Mouse (Mus musculus) MEL (cell line): ENCODE data around the gene Smpdl3a. TPM values are rescaled to one million over a fixed set of nuclear protein-coding genes. Genes with fewer than 3 reads are reported as not detected.

ENCODE experiments used
- DNase-seq: peaks from one replicate; pipeline ENCODE4 v3.0.0; 2011; ENCODE audit warnings: low read depth, low spot score
- H3K27ac ChIP-seq: 2 replicates; pipeline ENCODE4 v1.5.1; 2012; ENCODE audit warnings: low read depth, mild to moderate bottlenecking, control low read depth, low read length, moderate library complexity; ENCODE audit not compliant: control insufficient read depth
- H3K27me3 ChIP-seq, 2 experiments: fragments of 150-350 bp in 1 of 2; sonication (generic) in 1 of 2; 2 replicates each; pipeline ENCODE4 v1.6.1; 2012; ENCODE audit warnings: low read length in 2 of 2, mild to moderate bottlenecking in 2 of 2, improper control_type of control experiment in 1 of 2, moderate library complexity in 1 of 2; ENCODE audit not compliant: insufficient read depth in 2 of 2, control insufficient read depth in 1 of 2
- H3K36me3 ChIP-seq, 2 experiments: 2 replicates each; pipeline ENCODE4 v1.6.1; 2012 to 2014; ENCODE audit warnings: low read length in 2 of 2, improper control_type of control experiment in 1 of 2, inconsistent platforms in 1 of 2, mild to moderate bottlenecking in 1 of 2; ENCODE audit not compliant: insufficient read depth in 2 of 2, control insufficient read depth in 1 of 2
- H3K4me1 ChIP-seq, 2 experiments: fragments of 150-350 bp in 1 of 2; sonication (generic) in 1 of 2; 2 replicates each; pipeline ENCODE4 v1.6.1; 2012; ENCODE audit warnings: low read length in 2 of 2, improper control_type of control experiment in 1 of 2, mild to moderate bottlenecking in 1 of 2; ENCODE audit not compliant: insufficient read depth in 2 of 2, control insufficient read depth in 1 of 2
- H3K4me3 ChIP-seq, 2 experiments: fragments of 150-350 bp in 1 of 2; sonication (generic) in 1 of 2; 2 replicates each; pipeline ENCODE4 v1.5.1; 2012; ENCODE audit warnings: low read depth in 2 of 2, low read length in 2 of 2, mild to moderate bottlenecking in 2 of 2, moderate library complexity in 2 of 2, control low read depth in 1 of 2, improper control_type of control experiment in 1 of 2; ENCODE audit not compliant: control insufficient read depth in 1 of 2, insufficient read depth in 1 of 2
- H3K79me2 ChIP-seq: 2 replicates; pipeline ENCODE4 v1.6.1; 2012; ENCODE audit warnings: mild to moderate bottlenecking, low read length, moderate library complexity; ENCODE audit not compliant: control insufficient read depth, poor library complexity, insufficient read depth
- H3K9ac ChIP-seq: 2 replicates; pipeline ENCODE4 v1.6.1; 2012; ENCODE audit warnings: low read depth, mild to moderate bottlenecking, control low read depth, low read length, moderate library complexity; ENCODE audit not compliant: control insufficient read depth, poor library complexity, severe bottlenecking
- H3K9me3 ChIP-seq: fragments of 150-350 bp; sonication (generic); replicated peaks from 2 replicates; pipeline ENCODE4 v1.6.1; 2012; ENCODE audit warnings: mild to moderate bottlenecking, low read length, improper control_type of control experiment, moderate library complexity; ENCODE audit not compliant: insufficient read depth
- BHLHE40 ChIP-seq: IDR thresholded peaks from 2 replicates; pipeline ENCODE4 v1.6.1; 2012; ENCODE audit warnings: low read depth, mild to moderate bottlenecking, inconsistent platforms, low read length, improper control_type of control experiment, borderline replicate concordance
- E2F4 ChIP-seq: IDR thresholded peaks from 2 replicates; pipeline ENCODE4 v1.6.1; 2011; ENCODE audit warnings: low read depth, low read length, improper control_type of control experiment, borderline replicate concordance
- ELF1 ChIP-seq: IDR thresholded peaks from 2 replicates; pipeline ENCODE4 v1.6.1; 2014; ENCODE audit warnings: low read depth, mild to moderate bottlenecking, inconsistent platforms, low read length, improper control_type of control experiment, moderate library complexity
- EP300 ChIP-seq, 2 experiments: IDR thresholded peaks; 2 replicates each; pipeline ENCODE4 v1.6.1; 2011; ENCODE audit warnings: improper control_type of control experiment in 2 of 2, low read length in 2 of 2, low read depth in 1 of 2, mild to moderate bottlenecking in 1 of 2
- ETS1 ChIP-seq: IDR thresholded peaks from 2 replicates; pipeline ENCODE4 v1.6.1; 2012; ENCODE audit warnings: low read depth, mild to moderate bottlenecking, inconsistent platforms, low read length, improper control_type of control experiment, moderate library complexity
- GATA1 ChIP-seq: IDR thresholded peaks from 2 replicates; pipeline ENCODE4 v1.6.1; 2011; ENCODE audit warnings: low read depth, low read length, improper control_type of control experiment
- HCFC1 ChIP-seq: IDR thresholded peaks from 2 replicates; pipeline ENCODE4 v1.6.1; 2012; ENCODE audit warnings: low read depth, mild to moderate bottlenecking, inconsistent platforms, low read length, improper control_type of control experiment, moderate library complexity
- JUND ChIP-seq: IDR thresholded peaks from 2 replicates; pipeline ENCODE4 v1.6.1; 2011; ENCODE audit warnings: low read depth, mild to moderate bottlenecking, improper control_type of control experiment, low read length
- MAFK ChIP-seq: IDR thresholded peaks from 2 replicates; pipeline ENCODE4 v1.6.1; 2011; ENCODE audit warnings: low read depth, mild to moderate bottlenecking, low read length, improper control_type of control experiment, borderline replicate concordance
- MAX ChIP-seq: IDR thresholded peaks from 2 replicates; pipeline ENCODE4 v1.6.1; 2011; ENCODE audit warnings: low read length, improper control_type of control experiment
- MEF2A ChIP-seq: IDR thresholded peaks from 2 replicates; pipeline ENCODE4 v1.6.1; 2014; ENCODE audit warnings: low read depth, mild to moderate bottlenecking, inconsistent platforms, low read length, improper control_type of control experiment; ENCODE audit not compliant: poor library complexity, insufficient replicate concordance, severe bottlenecking; ENCODE audit errors: extremely low read depth
- MXI1 ChIP-seq: IDR thresholded peaks from 2 replicates; pipeline ENCODE4 v1.6.1; 2011; ENCODE audit warnings: mild to moderate bottlenecking, low read depth, low read length, improper control_type of control experiment
- MYB ChIP-seq: IDR thresholded peaks from 2 replicates; pipeline ENCODE4 v1.6.1; 2011; ENCODE audit warnings: mild to moderate bottlenecking, low read depth, low read length, improper control_type of control experiment
- NRF1 ChIP-seq: IDR thresholded peaks from 2 replicates; pipeline ENCODE4 v1.6.1; 2014; ENCODE audit warnings: low read depth, mild to moderate bottlenecking, inconsistent platforms, low read length, improper control_type of control experiment, moderate library complexity; ENCODE audit not compliant: poor library complexity, insufficient read depth, severe bottlenecking
- POLR2A ChIP-seq, 2 experiments: IDR thresholded peaks; 2 replicates each; pipeline ENCODE4 v1.6.1; 2011 to 2012; ENCODE audit warnings: low read length in 2 of 2, mild to moderate bottlenecking in 2 of 2, control low read depth in 1 of 2, improper control_type of control experiment in 1 of 2, low read depth in 1 of 2, moderate library complexity in 1 of 2; ENCODE audit not compliant: control insufficient read depth in 1 of 2, insufficient read depth in 1 of 2, poor library complexity in 1 of 2
- POLR2AphosphoS2 ChIP-seq: IDR thresholded peaks from 2 replicates; pipeline ENCODE4 v1.6.1; 2011; ENCODE audit warnings: low read length, improper control_type of control experiment
- RAD21 ChIP-seq: IDR thresholded peaks from 2 replicates; pipeline ENCODE4 v1.6.1; 2011; ENCODE audit warnings: mild to moderate bottlenecking, low read depth, low read length, improper control_type of control experiment
- SIN3A ChIP-seq: IDR thresholded peaks from 2 replicates; pipeline ENCODE4 v1.6.1; 2012; ENCODE audit warnings: low read length, improper control_type of control experiment, inconsistent platforms
- SMC3 ChIP-seq: IDR thresholded peaks from 2 replicates; pipeline ENCODE4 v1.6.1; 2011; ENCODE audit warnings: low read depth, low read length, improper control_type of control experiment
- TAL1 ChIP-seq: IDR thresholded peaks from 2 replicates; pipeline ENCODE4 v1.6.1; 2012; ENCODE audit warnings: mild to moderate bottlenecking, inconsistent platforms, low read length, moderate library complexity, mixed read lengths
- TCF12 ChIP-seq: IDR thresholded peaks from 2 replicates; pipeline ENCODE4 v1.6.1; 2014; ENCODE audit warnings: low read depth, mild to moderate bottlenecking, inconsistent platforms, low read length, improper control_type of control experiment, moderate library complexity
- UBTF ChIP-seq: IDR thresholded peaks from 2 replicates; pipeline ENCODE4 v1.6.1; 2012; ENCODE audit warnings: low read depth, mild to moderate bottlenecking, inconsistent platforms, low read length, improper control_type of control experiment, moderate library complexity, borderline replicate concordance; ENCODE audit not compliant: insufficient read depth
- USF2 ChIP-seq, 2 experiments: IDR thresholded peaks; 2 replicates each; pipeline ENCODE4 v1.6.1; 2011 to 2012; ENCODE audit warnings: improper control_type of control experiment in 2 of 2, low read length in 2 of 2, borderline replicate concordance in 1 of 2, inconsistent platforms in 1 of 2, low read depth in 1 of 2, mild to moderate bottlenecking in 1 of 2; ENCODE audit not compliant: insufficient read depth in 1 of 2
- ZC3H11A ChIP-seq: IDR thresholded peaks from 2 replicates; pipeline ENCODE4 v1.6.1; 2012; ENCODE audit warnings: low read depth, mild to moderate bottlenecking, inconsistent platforms, low read length, improper control_type of control experiment
- ZKSCAN1 ChIP-seq: IDR thresholded peaks from 2 replicates; pipeline ENCODE4 v1.6.1; 2012; ENCODE audit warnings: low read depth, mild to moderate bottlenecking, inconsistent platforms, low read length, improper control_type of control experiment, moderate library complexity
- ZMIZ1 ChIP-seq: IDR thresholded peaks from 2 replicates; pipeline ENCODE4 v1.6.1; 2012; ENCODE audit warnings: low read depth, mild to moderate bottlenecking, inconsistent platforms, low read length, improper control_type of control experiment, moderate library complexity
- ZNF384 ChIP-seq: IDR thresholded peaks from 2 replicates; pipeline ENCODE4 v1.6.1; 2012; ENCODE audit warnings: low read depth, mild to moderate bottlenecking, inconsistent platforms, low read length, improper control_type of control experiment
- polyA plus RNA-seq, 2 experiments: library from polyadenylated mRNA; stranded (reverse) in 1 of 2; unstranded in 1 of 2; fragments of >175 nt in 1 of 2; fragments of >200 nt in 1 of 2; gene quantifications; 2 replicates each; pipeline versions ENCODE4 v1.2.1 to v1.2.4; 2012; ENCODE audit warnings: low replicate concordance in 2 of 2, low read depth in 1 of 2; ENCODE audit not compliant: insufficient read length in 2 of 2, insufficient read depth in 1 of 2, missing spikeins in 1 of 2
- total RNA-seq: library from RNA; depleted of rRNA; stranded (reverse); fragments of 300-350 nt; gene quantifications from 2 replicates; pipeline ENCODE4 v1.2.3, GENCODE M21; 2012

Gene Smpdl3a
- total and polyA plus RNA-seq, 3 experiments = 0.04 TPM; not detected in 2

DNA sequence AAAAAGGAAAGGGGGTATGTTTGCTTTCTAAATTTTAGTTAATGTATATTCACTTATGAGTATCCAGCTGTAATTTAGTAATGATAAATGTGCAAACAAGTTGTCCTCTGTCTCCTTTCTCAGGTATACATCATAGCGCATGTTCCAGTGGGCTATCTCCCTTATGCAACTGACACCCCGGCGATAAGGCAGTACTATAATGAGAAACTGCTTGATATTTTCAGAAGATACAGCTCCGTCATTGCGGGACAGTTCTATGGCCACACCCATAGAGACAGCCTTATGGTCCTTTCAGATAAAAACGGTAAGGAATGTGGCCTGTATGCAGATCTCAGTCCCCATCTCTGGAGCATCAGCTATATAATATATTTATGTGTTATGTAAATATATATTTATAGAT, 13.6 kb downstream of the Smpdl3a start:
- no peaks in the 10 kb centered on the region for H3K27me3 ChIP-seq
- no peak overlapping the region for H3K4me3 ChIP-seq
- H3K79me2 ChIP-seq = no peaks in the 10 kb centered on the region
- H3K36me3 ChIP-seq = peaks cover 0 to 5% of the 10 kb centered on the region in 2 experiments; a peak in 2 of 4 replicates
- H3K9me3 ChIP-seq = no peaks in the 10 kb centered on the region
- peak; percentile 20 for DNase-seq
- H3K9ac ChIP-seq = no peak overlapping the region
- no peak overlapping the region for H3K27ac ChIP-seq
- H3K4me1 ChIP-seq = peaks cover 0 to 5% of the 10 kb centered on the region in 2 experiments; a peak in 3 of 4 replicates
- no peak for TF ChIP-seq BHLHE40
- TF ChIP-seq SIN3A = peak; percentile 20; the same call in 1 of the 2 replicates
- peak; percentile 83 for TF ChIP-seq TCF12
- TF ChIP-seq GATA1 = peak; percentile 47
- TF ChIP-seq NRF1 = peak; percentile 61
- TF ChIP-seq EP300 (IDR thresholded peaks at IDR 0.05; ENCODE audit: low read depth in 1 of 2, low read length in 2 of 2) = peak in 1 of 2 experiments; percentile 74; a peak in 2 of 4 replicates
- TF ChIP-seq ETS1 = peak; percentile 70
- TF ChIP-seq SMC3 = no peak
- TF ChIP-seq MEF2A = 0 out of 2 replicates have a peak, but pooled peaks have one; percentile 41

DNA sequence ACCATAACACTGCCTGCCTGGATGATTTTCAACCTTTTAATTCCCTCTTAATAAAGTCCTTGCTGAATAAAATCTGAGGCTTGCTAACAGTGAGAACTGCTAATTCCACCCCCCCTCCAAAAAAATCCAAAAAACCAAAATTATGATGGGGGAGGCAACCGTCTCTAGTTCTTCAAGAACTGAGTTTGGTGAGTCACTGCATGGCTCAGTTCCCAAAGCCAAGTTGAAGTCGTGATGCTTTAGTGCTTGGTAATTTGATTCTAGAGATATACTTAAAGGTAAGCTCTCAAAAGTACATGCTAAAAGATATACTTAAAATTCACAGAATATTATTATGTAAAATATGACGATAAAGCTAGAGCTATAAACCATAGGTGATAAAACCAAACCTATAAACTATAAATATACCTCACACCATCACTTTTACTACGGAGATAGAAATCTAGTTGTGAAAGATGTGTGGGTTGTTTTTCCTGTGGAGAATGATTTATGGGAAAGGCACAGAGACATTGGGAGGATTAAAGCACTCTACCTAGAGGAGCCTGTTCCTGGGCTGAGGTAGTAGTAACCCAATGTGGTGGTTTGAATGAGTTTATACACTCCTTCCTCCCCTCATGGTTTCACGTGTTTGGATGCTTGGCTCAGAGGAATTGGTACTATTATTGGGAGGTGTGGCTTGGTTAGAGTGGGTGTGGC, 18.2 kb downstream of the Smpdl3a start:
- no peak for DNase-seq
- TF ChIP-seq ELF1 (no peak), ZC3H11A (no peak), MAFK (no peak), HCFC1 (no peak), TAL1 (no peak), NRF1 (no peak), JUND (no peak), MAX (no peak), E2F4 (no peak), POLR2AphosphoS2 (no peak), MYB (no peak), UBTF (no peak), MXI1 (no peak), ZNF384 (no peak), ZMIZ1 (no peak), POLR2A (IDR thresholded peaks at IDR 0.05; ENCODE audit: control insufficient read depth in 1 of 2, insufficient read depth in 1 of 2, low read depth in 1 of 2, low read length in 2 of 2, poor library complexity in 1 of 2) (no peak), ZKSCAN1 (no peak), USF2 (IDR thresholded peaks at IDR 0.05; ENCODE audit: borderline replicate concordance in 1 of 2, insufficient read depth in 1 of 2, low read depth in 1 of 2, low read length in 2 of 2) (no peak), EP300 (IDR thresholded peaks at IDR 0.05; ENCODE audit: low read depth in 1 of 2, low read length in 2 of 2) (no peak), RAD21 (no peak)
- TF ChIP-seq, all 39 proteins: peak for 0
- Histone ChIP-seq H3K9ac (no peak overlapping the region), H3K79me2 (no peaks in the 10 kb centered on the region), H3K27ac (no peak overlapping the region), H3K9me3 (no peaks in the 10 kb centered on the region), H3K4me1 (peaks cover 2 to 5% of the 10 kb centered on the region in 2 experiments; a peak in 3 of 4 replicates), H3K4me3 (no peak overlapping the region), H3K27me3 (no peaks in the 10 kb centered on the region), H3K36me3 (peaks cover 0 to 1% of the 10 kb centered on the region in 2 experiments; a peak in 2 of 4 replicates)
